Mouse (Mus musculus): ENCODE measurements around the gene Fam243.

Gene Fam243

DNA sequence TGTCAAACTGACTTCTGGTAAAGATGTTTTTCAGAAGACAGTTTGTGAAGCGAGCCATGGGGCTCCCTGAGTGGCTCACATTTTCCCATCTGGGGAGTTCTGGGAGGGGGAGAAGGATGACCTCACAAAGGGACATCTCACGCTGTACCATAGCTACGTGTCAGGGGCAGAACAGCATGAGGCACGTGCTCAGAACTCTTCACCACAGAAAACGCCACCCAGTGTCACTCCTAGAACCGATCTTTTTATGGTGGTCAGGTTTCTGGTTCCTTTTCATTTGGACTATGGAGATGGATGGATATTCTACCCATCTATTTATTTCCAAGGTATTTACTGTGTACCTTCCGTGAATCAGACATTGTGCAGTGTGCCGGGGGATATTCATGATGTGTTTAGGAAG, at the start of gene Fam243:
TSS of gene Fam243 (minus strand) at position 101 of the 400 bp plus-strand sequence.
- no peak for DNase-seq

- no peak for DNase-seq
Measured at GRCm38 (mm10) chr16:92369260-92369659, 48.0 kb upstream of the Fam243 start.

DNA sequence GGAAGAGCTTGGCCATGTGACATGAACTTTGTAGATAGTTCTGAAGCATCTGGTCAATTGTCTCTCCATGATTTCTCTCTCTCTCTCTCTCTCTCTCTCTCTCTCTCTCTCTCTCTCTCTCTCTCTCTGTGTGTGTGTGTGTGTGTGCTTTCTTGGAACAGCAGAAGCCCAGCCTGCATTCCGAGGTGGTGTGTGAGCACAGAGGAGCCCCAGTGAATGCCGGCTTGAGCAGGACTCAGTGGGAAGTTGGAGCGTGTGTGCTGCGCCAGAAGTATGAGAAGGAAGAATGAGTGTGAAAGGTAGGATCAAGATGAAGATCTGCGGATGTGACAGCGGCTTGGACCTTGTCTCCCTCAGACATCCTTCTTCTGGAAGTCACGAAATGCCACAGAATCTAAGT, 44.2 kb upstream of the Fam243 start:
- no peak for DNase-seq

DNA sequence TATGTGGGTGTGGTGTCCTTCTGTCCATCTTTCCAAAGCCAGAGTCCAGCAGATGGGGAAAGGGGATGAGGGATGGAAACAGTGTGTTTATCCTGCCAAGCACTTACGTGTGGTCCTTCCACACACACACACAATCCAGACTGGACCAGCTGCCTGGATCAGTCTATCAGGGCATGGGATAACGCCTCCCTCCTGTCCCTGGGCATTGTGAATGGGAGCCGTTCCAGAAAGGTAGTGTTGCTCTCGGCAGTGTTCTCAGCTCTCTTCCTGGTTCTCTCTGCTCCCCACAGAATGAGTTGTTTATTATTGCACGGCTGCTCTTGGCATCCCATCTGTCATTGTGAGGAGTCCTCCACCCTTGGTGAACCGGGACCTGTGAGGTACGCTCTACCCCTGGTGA, 39.5 kb upstream of the Fam243 start:
- DNase-seq: no peak

GRCm38 (mm10) chr16:92359229-92359628, 38.0 kb upstream of the Fam243 start, which contains the start of gene Kcne1:
TSS of gene Kcne1 (minus strand) at chr16:92359468.
- no peak for DNase-seq

DNA sequence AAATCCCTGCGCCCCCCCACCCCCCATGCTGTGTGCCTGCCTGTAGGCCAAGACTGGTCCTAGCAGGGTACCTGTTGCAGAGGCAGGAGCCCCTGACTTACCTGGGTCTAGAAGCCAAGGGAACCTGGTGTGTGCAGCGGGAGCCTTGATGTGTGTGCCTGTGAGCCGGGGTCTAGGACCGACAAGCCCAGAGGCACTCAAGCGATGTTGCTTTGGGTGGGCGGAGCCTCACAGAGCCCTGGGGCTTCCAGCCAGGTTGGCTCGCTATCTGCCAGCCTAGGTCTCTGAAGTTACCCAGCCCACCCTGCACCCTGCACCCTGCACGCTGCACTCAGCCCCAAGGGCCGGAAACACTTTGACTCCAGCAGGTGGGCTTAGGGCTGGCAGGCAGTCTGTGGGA, 37.5 kb upstream of the Fam243 start:
- DNase-seq: no peak

DNA sequence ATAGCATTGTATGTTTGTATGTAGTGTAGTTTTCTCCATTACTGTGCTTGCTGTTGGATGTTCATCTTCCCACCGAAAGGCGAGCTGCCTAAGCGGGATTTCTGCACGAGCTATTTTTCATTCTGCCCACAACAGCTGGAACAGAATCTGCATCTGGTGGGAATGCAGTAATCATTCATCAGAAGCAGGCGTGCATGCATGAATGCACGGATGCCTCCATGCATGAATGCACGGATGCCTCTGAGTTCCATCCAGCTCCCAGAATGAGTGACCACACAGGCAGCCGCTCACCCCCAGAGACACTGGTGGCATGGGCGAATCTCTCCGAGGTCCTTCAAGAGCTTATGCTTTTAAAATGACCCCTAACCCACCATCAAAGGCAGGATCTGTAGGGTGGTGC, 36.3 kb upstream of the Fam243 start:
- DNase-seq: no peak

- no peak for DNase-seq
Measured at GRCm38 (mm10) chr16:92357023-92357422, 35.8 kb upstream of the Fam243 start.

- no peak for DNase-seq
Measured at GRCm38 (mm10) chr16:92355982-92356381, 34.7 kb upstream of the Fam243 start.

GRCm38 (mm10) chr16:92355366-92355765, 34.1 kb upstream of the Fam243 start:
- DNase-seq: no peak

DNA sequence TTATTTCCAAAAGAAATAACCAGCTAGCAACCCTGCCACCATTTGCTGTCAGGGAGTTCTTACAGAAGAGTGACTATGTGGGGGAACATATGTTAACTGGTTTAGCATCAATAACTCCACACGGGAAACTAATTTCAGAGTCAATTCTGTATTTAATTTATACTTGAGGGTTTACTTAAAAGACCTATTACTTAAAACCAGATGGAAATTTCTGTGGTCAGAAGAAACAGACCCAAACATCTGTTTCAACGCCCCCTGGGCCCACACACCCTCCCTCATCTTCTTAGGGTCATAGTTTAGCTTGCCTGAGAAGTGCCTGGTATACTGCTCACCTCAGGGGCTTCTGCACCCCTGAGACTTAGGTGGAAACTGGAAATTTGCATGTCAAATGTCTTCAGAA, 32.7 kb upstream of the Fam243 start:
- no peak for DNase-seq

DNA sequence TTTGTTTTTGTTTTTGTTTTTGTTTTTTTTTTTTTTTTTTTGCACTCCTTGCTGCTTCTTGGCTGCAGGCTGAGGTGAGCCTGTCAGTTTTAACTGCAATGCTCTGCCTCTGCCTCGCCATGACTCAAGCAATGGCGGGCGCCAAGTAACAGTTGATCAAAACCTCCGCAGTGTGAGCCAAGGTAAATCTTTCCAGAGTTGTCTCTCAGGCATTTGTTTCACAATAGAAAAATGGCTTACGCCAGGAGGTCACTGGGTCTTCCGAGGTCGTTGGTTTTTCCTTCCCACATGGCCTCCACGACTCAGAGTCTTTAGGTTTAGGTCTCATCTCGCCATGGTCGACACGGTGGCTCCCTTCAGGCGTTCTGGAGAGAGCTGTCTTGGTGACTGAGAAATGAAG, 32.1 kb upstream of the Fam243 start:
- no peak for DNase-seq

DNA sequence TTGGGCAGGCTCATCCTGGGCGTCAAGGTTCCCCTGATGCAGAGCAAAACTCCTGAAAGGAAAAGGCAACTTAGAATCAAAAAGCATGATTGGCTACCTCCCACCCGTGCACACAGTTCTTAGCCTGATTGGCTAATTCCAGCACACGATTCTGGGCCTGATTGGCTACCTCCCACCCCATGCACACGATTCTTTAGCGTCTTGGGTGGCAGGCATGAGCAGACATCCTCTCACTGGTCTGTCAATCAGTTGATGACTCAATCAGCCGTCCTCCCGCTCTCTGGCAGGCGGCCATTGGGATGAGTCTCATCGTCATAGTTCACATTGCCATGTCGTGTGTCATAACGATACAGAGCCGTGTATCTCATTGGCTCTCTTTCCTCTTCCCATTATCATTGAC, 27.7 kb upstream of the Fam243 start:
- DNase-seq: no peak

GRCm38 (mm10) chr16:92346297-92346916, 25.2 kb upstream of the Fam243 start:
- no peak for DNase-seq

DNA sequence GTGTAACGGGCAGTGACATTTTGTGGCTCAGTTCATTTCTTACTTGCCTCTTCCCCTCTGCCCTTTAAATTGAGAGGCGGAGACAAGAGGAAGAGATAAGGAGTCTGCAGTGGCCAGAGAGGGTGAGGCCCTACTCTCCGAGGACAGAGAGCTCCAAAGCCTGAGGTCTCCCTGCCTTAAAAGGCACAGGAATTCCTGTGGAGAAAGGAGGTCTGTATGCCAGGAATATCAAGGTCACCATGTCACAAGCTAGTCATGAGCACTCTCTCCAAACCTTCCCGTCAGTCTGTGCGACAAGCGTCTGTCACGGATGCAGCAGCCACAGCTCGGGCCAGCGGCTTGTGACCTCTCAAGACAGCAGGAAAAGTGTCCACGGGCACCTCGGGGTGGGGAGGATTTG, 23.9 kb upstream of the Fam243 start:
- no peak for DNase-seq

GRCm38 (mm10) chr16:92340612-92341511, 19.6 kb upstream of the Fam243 start:
- DNase-seq: peak; percentile 62 to 67

- peak; percentile 64 to 65 for DNase-seq
Measured at GRCm38 (mm10) chr16:92336280-92336679, 15.0 kb upstream of the Fam243 start.

DNA sequence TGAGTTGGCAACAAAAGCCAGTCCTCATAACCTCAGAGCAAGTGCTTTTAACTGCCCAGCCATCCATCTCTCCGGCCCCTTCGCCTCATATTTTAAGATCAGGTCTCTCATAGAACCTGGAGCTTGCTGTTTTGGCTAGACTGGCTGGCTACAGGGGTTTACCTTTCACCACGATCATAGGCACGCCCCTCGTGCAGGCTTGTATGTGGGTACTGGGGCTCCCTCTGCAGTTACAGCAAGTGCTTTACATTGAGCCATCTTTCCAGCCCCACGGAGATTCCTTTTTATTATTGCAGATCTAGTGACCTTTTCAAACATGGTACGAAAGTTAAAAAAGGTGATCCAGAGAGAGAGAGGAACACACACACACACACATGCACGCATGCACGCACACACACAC, 13.4 kb upstream of the Fam243 start:
- DNase-seq: no peak

DNA sequence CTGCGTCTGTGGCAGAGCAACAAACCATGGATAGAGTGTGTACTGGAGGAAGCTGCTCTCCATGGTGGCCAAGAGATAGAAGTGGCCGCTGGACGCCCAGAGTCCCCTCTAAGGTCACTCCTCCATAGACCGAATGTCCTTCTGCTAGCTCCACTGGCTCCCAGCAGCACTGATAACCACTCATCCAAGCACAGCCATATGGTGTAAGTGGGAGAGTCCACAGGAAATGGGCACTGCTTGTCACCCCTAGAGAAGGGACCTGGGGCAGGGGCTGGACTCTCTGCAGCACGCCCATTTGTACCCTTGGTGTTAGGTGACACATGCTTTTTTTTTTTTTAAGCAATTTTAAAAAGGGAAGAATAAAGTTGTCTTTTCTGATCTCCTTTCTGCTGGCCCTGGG, 9.7 kb upstream of the Fam243 start:
- no peak for DNase-seq

DNA sequence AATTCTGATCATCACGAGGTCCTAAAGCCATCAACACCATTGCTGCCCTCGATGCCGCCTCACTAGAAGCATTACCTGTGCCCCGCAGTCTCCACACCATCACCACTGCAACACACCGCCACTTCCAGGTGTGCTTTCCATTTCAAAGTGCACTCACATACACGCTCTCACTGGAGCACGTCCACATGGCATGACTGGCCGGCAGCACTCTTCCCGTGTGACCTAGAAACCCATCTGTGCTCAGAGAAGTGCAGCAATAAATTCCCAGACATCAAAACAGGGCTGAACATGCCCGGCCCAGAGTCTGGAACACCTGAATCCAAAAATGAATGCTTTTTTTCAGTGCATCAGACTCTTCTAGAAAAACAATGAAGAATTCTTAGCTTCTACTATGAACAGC, 6.7 kb upstream of the Fam243 start:
- no peak for DNase-seq

DNA sequence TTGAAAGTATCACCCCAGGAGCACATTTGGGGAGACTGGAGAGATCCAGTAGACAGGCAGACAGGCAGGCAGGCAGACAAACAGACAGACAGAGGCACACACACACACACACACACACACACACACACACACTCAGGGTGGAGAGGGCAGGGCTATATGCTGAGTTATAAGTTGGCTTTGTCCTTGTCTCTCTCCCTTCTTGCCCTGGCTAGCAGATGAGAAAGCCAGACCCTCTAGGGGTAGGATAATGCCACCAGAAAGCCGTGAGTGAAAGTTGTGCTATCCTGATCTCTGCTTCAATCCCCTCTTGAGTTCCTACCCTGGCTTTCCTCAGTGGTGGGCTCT, 3.8 kb upstream of the Fam243 start:
- DNase-seq: no peak

GRCm38 (mm10) chr16:92324309-92325061, 3.2 kb upstream of the Fam243 start:
- DNase-seq: no peak

- no peak for DNase-seq
Measured at GRCm38 (mm10) chr16:92320361-92320760, 880 bp downstream of the Fam243 start.
